Mouse (Mus musculus) layer of hippocampus, adult 11-12 months (tissue): ENCODE results near the gene Hist1h4d.
"Not testable (repeated sequence)": the region's sequence is repeated elsewhere in the genome, so short reads cannot be mapped to it uniquely, and the experiment has no call there.

Experiments used
- DNase-seq: peaks from one replicate; pipeline ENCODE4 v3.0.0; 2022; ENCODE audit warnings: low spot score

Hist1h4d gene

GRCm38 (mm10) chr13:23551146-23551834 lies 30.1 kb upstream of the Hist1h4d start, which contains the start of gene Hist1h4f:
Gene Hist1h4f, minus strand, starts transcription at chr13:23551648.
- peak; percentile 92 for DNase-seq

GRCm38 (mm10) chr13:23551931-23552914 lies 29.2 kb upstream of the Hist1h4d start:
- no peak for DNase-seq

- no peak for DNase-seq
Measured at GRCm38 (mm10) chr13:23552962-23553361, 28.4 kb upstream of the Hist1h4d start, which contains the start of gene Hist1h1d. Gene Hist1h1d, plus strand, starts transcription at chr13:23553262.

GRCm38 (mm10) chr13:23554393-23554792 lies 27.0 kb upstream of the Hist1h4d start:
- DNase-seq: no peak

GRCm38 (mm10) chr13:23554925-23555838 lies 26.2 kb upstream of the Hist1h4d start:
- peak; percentile 81 for DNase-seq

GRCm38 (mm10) chr13:23555839-23556416 lies 25.5 kb upstream of the Hist1h4d start:
- peak; percentile 76 for DNase-seq

GRCm38 (mm10) chr13:23556906-23557305 lies 24.5 kb upstream of the Hist1h4d start:
- no peak for DNase-seq

GRCm38 (mm10) chr13:23560699-23561098 lies 20.7 kb upstream of the Hist1h4d start:
- DNase-seq: not testable (repeated sequence)

- DNase-seq: not testable (repeated sequence)
Measured at GRCm38 (mm10) chr13:23561531-23561882, 19.9 kb upstream of the Hist1h4d start.

GRCm38 (mm10) chr13:23561883-23562659 lies 19.3 kb upstream of the Hist1h4d start, which contains the start of gene Hist1h3e:
Gene Hist1h3e, minus strand, starts transcription at chr13:23562369.
- DNase-seq: peak; percentile 96

GRCm38 (mm10) chr13:23562699-23563462 lies 18.5 kb upstream of the Hist1h4d start:
- DNase-seq: peak; percentile 43

- no peak for DNase-seq
Measured at GRCm38 (mm10) chr13:23564482-23564881, 16.9 kb upstream of the Hist1h4d start.

- DNase-seq: not testable (repeated sequence)
Measured at GRCm38 (mm10) chr13:23570261-23571021, 11.0 kb upstream of the Hist1h4d start.

- DNase-seq: peak; percentile 78
Measured at GRCm38 (mm10) chr13:23571022-23571503, 10.3 kb upstream of the Hist1h4d start, which contains the start of the genes Hist1h2ae and Hist1h2bg. Gene Hist1h2ae, minus strand, starts transcription at chr13:23571220. Gene Hist1h2bg, plus strand, starts transcription at chr13:23571396.

GRCm38 (mm10) chr13:23571504-23572217 lies 9.7 kb upstream of the Hist1h4d start:
- DNase-seq: not testable (repeated sequence)

GRCm38 (mm10) chr13:23572218-23573033 lies 9.0 kb upstream of the Hist1h4d start:
- DNase-seq: no peak
